Mouse (Mus musculus) bone marrow macrophage, adult 2 months (primary cell): ENCODE measurements around the gene Fam72a. TPM values are rescaled to one million over a fixed set of nuclear protein-coding genes. Genes with fewer than 3 reads are reported as not detected.

Experiments used
- H3K27ac ChIP-seq: 2 replicates; pipeline ENCODE4 v1.5.1; 2012; ENCODE audit warnings: low read depth, low read length; ENCODE audit not compliant: insufficient read depth
- H3K4me1 ChIP-seq: 2 replicates; pipeline ENCODE4 v1.6.1; 2012; ENCODE audit warnings: low read length; ENCODE audit not compliant: control insufficient read depth, insufficient read depth
- H3K4me3 ChIP-seq: 2 replicates; pipeline ENCODE4 v1.5.1; 2012; ENCODE audit warnings: mild to moderate bottlenecking, low read length, moderate library complexity; ENCODE audit not compliant: insufficient read depth
- CTCF ChIP-seq: IDR thresholded peaks from 2 replicates; pipeline ENCODE4 v1.5.1; 2012; ENCODE audit warnings: low read depth, mild to moderate bottlenecking, low read length, moderate library complexity
- POLR2A ChIP-seq: IDR thresholded peaks from 2 replicates; pipeline ENCODE4 v1.6.1; 2012; ENCODE audit warnings: mild to moderate bottlenecking, low read depth, low read length, borderline replicate concordance
- polyA plus RNA-seq: library from polyadenylated mRNA; stranded (reverse); fragments of >200 nt; gene quantifications from 2 replicates; pipeline ENCODE4 v1.2.4, GENCODE M21; 2012; ENCODE audit not compliant: missing spikeins, insufficient read depth, insufficient read length

Gene Fam72a
- polyA plus RNA-seq, 1 experiment = 4.2 TPM

DNA sequence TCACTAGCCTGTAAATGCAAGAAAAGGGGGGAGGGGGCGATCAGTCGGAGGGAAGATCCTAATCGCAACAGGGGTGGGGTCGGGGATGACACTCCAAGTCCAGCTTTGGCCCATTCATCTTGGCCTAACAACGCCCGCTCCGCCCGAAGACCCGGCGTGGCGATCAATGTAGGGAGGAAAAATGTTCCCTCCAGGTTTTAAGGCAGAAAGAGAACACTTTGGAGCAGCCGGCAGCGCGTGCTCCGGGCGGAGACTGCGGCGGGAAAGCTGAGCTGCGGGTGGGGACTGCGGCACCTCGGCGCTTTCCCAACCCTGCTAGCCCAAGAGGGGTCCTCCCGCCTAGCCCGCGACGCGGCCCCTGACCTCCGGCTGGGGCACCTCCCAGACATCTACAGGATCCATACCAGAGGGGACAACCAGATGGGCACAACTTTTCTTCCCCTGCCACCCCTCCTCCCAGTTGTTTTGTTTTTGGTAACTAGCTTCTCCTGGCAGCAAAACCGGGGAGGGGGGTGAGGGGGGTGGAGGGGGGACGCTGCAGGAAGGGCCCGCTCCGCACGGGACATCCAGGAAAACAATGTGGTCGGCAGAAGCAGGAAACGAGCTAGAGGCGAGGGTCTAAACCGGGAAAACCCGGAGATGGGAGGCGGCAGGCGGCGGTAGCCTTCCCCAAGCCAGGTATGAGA, 2.0 kb upstream of the Fam72a start:
- Histone ChIP-seq H3K27ac (peak overlapping the region; percentile 92), H3K4me3 (peak overlapping the region; percentile 73), H3K4me1 (peaks cover 25% of the 10 kb centered on the region)
- TF ChIP-seq CTCF (no peak), POLR2A (no peak)

DNA sequence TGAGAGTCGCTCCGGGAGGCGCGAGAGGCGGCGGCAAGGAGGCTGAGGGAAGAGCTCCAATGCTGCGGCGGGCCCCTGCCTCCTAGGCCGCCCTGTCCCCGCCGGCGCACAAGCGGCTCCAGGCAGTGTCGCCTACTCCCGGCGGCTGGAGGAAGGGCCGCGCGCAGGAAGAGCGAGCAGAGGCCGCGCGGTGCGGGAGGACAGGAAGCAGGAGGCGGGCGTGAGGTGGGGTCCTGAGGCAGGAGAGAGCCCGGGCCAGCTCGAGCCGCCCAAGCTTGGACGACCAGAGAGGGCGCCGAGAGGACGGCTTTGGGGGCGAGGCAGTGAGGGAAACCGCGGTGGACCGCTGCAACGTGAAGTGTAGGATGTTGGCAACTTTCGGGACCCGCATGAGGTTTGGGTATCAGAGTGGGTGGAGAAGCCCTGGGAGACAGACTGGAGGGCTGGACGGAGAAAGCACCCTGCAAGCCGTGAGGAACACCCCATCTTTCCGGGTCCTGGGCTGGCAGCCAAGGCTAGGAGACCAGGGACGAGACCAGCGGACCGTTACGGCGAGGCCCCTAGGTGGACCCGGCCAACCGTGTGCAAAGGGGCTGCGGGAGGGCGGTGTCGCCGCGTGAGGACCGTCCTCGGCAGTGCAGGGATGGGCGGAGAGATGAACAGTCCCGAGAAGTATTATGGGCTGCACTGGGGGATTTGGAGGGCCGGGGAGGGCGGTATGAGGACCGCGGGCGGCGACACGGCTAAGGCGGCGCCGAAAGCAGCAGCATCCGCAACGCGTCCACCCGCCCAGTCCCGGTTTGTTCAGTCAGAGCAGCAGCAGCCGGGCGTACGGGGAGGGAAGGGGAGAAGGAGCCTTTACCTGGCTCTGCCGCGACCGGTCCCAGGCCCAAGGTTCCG, 1.1 kb upstream of the Fam72a start:
- H3K4me3 ChIP-seq = peak overlapping the region; percentile 73
- peaks cover 26% of the 10 kb centered on the region for H3K4me1 ChIP-seq
- H3K27ac ChIP-seq = peak overlapping the region; percentile 92
- no peak for TF ChIP-seq CTCF
- TF ChIP-seq POLR2A = 0 out of 2 replicates have a peak, but pooled peaks have one; percentile 14

DNA sequence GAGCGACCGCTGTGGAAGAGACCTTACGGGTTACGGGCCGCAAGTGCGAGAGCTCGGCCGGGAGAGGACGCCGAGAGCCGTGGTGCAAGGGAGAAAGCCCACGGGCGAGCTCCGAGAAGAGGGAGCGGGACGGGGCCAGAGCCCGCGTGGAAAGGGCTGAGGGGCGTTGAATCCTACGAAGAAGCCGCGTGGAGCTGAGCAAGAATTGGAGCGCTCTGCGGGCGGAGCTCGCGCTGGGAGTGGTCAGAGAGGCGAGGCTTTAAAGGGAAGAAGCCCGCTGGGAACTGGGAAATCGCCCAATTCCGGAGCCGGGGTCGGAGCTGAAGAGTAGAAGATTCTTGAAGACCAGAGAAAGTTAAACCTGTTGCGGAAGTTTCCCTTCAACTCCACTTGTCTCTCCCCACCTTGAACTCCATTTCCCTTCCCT, 391 bp downstream of the Fam72a start:
- H3K27ac ChIP-seq = peak overlapping the region; percentile 91
- TF ChIP-seq POLR2A (0 out of 2 replicates have a peak, but pooled peaks have one; percentile 31), CTCF (no peak)
- H3K4me1 ChIP-seq = peaks cover 23% of the 10 kb centered on the region

GRCm38 (mm10) chr1:131528561-131529166, 961 bp downstream of the Fam72a start:
- no peak for TF ChIP-seq POLR2A
- TF ChIP-seq CTCF = no peak
- Histone ChIP-seq H3K27ac (peak overlapping the region; percentile 91), H3K4me3 (peak overlapping the region; percentile 84), H3K4me1 (peaks cover 19% of the 10 kb centered on the region)

More for the DNA sequence above, 391 bp downstream of the Fam72a start:
- peak overlapping the region; percentile 84 for H3K4me3 ChIP-seq

- H3K4me3 ChIP-seq = no peak overlapping the region
- TF ChIP-seq POLR2A = no peak
- TF ChIP-seq CTCF = no peak
- H3K27ac ChIP-seq = no peak overlapping the region
- peaks cover 9% of the 10 kb centered on the region for H3K4me1 ChIP-seq
Measured at GRCm38 (mm10) chr1:131539771-131540170, 12.1 kb downstream of the Fam72a start.

DNA sequence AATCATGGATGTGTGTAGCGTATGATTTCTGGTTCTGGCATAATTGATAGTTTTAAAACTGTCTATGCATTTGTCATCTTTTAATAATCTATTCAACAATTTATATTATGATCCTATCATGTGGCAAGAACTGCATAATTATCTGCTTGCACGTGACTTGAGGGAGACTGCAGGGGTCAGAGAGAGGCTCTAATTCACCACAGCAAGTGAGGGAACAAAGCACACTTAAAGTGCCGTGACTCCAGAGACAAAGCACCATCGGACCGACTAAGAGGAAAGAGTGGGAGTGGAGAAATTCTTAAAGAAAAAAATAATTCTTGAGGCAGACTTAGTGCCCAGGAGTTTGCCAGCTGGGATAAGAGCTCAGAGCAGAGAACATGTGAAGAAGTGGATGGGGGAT, 13.1 kb downstream of the Fam72a start:
- Histone ChIP-seq H3K4me3 (no peak overlapping the region), H3K27ac (no peak overlapping the region), H3K4me1 (peaks cover 3% of the 10 kb centered on the region; the same call in 1 of the 2 replicates)
- TF ChIP-seq POLR2A = no peak
- TF ChIP-seq CTCF = no peak

GRCm38 (mm10) chr1:131541431-131541830, 13.7 kb downstream of the Fam72a start:
- H3K4me1 ChIP-seq = peaks cover 3% of the 10 kb centered on the region; the same call in 1 of the 2 replicates
- no peak overlapping the region for H3K4me3 ChIP-seq
- no peak overlapping the region for H3K27ac ChIP-seq
- TF ChIP-seq POLR2A (no peak), CTCF (no peak)

GRCm38 (mm10) chr1:131541903-131542302, 14.2 kb downstream of the Fam72a start:
- H3K4me1 ChIP-seq = peaks cover 5% of the 10 kb centered on the region; the same call in 1 of the 2 replicates
- TF ChIP-seq POLR2A = no peak
- TF ChIP-seq CTCF = no peak
- no peak overlapping the region for H3K4me3 ChIP-seq
- H3K27ac ChIP-seq = no peak overlapping the region

DNA sequence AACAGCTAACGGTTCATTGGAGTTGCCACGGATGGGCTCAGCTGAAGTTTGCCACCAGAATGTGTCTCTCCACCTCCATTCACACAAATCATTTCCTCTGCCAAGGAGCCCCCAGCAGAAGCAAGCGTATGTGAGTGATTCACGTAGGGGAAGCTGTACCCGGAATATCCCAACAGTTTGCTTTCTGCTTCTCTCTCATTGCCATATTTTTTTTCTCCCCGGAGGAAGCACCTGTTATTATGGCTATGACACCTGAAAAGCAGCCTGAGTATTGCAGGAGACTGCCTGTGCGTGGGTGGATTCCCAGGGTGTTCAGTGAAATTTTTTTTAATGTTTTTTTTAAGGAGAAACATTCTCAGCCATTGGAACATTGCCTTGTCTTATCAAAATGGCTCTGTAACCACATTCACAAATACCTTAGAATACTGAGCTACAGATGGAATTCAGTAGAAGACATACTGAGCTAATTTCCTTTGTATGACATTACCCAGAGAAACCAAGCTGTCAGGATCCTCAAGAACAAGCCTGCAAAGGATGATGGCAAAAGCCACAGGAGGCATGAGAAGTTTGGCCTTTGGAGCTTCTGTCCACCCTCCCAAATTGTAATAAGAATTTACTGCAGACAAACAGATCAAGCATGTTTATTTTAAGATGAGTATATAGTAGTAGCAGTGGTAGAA, 16.3 kb downstream of the Fam72a start:
- Histone ChIP-seq H3K4me3 (no peak overlapping the region), H3K27ac (no peak overlapping the region), H3K4me1 (peaks cover 11% of the 10 kb centered on the region; the same call in 1 of the 2 replicates)
- no peak for TF ChIP-seq CTCF
- TF ChIP-seq POLR2A = no peak
